10 mouse cellular contexts compared by ENCODE assay signal in the genomic region with DNA sequence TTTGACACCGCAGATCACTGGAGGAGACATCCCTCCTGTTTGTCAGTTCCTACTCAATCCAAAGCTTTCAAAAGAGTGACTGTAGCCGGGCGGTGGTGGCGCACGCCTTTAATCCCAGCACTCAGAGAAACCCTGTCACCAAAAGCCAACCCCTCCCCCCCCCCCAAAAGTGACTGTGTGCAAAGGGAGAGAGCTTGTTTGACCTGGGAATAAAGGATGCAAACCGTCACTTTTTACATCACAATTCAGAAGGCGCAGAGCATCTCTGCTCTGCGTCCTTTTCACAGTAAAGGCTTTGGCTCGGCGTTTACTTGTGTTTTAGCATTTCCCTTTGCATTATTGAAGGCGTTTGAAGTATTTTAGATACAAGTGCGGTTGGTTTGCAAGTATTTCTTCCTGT. TPM values are rescaled to one million over a fixed set of nuclear protein-coding genes. Genes with fewer than 3 reads are reported as not detected.
DNase-seq lines count a peak whose midpoint lies in the region; ATAC-seq lines count a peak whose summit lies in the region.
"Had no signal": no experiment of that assay in that cellular context is flagged by ENCODE, and none has a peak within 500 bp of the region (broad histone marks: within the 10 kb centered on the region; RNA-seq: fewer than 3 reads in every experiment).

No protein-coding gene starts in this region.

- H3K9me3 ChIP-seq in heart, embryonic 11.5 days (replicated peaks; ENCODE audit: control insufficient read depth, low read length): no peaks in the 10 kb centered on the region
- no peaks in the 10 kb centered on the region for H3K9me3 ChIP-seq in hindbrain, embryonic 12.5 days (replicated peaks)
- H3K9me3 ChIP-seq in midbrain, embryonic 12.5 days: no peaks in the 10 kb centered on the region

- 9% methylated on average over 12 of the region's 12 CpGs for WGBS in heart, embryonic 11.5 days (ENCODE audit: insufficient replicate concordance)
- 6% methylated on average over 12 of the region's 12 CpGs for WGBS in hindbrain, embryonic 12.5 days
- WGBS in midbrain, embryonic 12.5 days: 1% methylated on average over 12 of the region's 12 CpGs

- H3K27me3 ChIP-seq in heart, embryonic 11.5 days (ENCODE audit: control insufficient read depth, insufficient read depth, low read length): no peaks in the 10 kb centered on the region
- peaks cover 23% of the 10 kb centered on the region for H3K27me3 ChIP-seq in hindbrain, embryonic 12.5 days
- H3K27me3 ChIP-seq in midbrain, embryonic 12.5 days: peaks cover 29% of the 10 kb centered on the region

- peak overlapping the region; percentile 63 for H3K9ac ChIP-seq in heart, embryonic 11.5 days (ENCODE audit: low read depth, low read length)
- peak overlapping the region; percentile 47; the same call in 1 of the 2 replicates for H3K9ac ChIP-seq in hindbrain, embryonic 12.5 days
- H3K9ac ChIP-seq in midbrain, embryonic 12.5 days (replicated peaks): peak overlapping the region; percentile 41

- H3K36me3 ChIP-seq in heart, embryonic 11.5 days (ENCODE audit: control insufficient read depth, insufficient read depth, low read length): no peaks in the 10 kb centered on the region
- H3K36me3 ChIP-seq in hindbrain, embryonic 12.5 days: no peaks in the 10 kb centered on the region
- no peaks in the 10 kb centered on the region for H3K36me3 ChIP-seq in midbrain, embryonic 12.5 days

- DNase-seq in heart, adult 9 months (ENCODE audit: low spot score in 2 of 2): no peak
- DNase-seq in ES-CJ7 (ENCODE audit: low read depth, low spot score): peak; percentile 94
- no peak for DNase-seq in left cerebral cortex, postnatal 4 days
- no peak for DNase-seq in natural killer cell, adult 2 months (ENCODE audit: low spot score in 2 of 2)
- DNase-seq: kidney, adult 2 months had no signal

- peak overlapping the region; percentile 80 for H3K4me2 ChIP-seq in heart, embryonic 11.5 days
- H3K4me2 ChIP-seq in hindbrain, embryonic 12.5 days (replicated peaks): peak overlapping the region; percentile 56
- H3K4me2 ChIP-seq in midbrain, embryonic 12.5 days (replicated peaks): peak overlapping the region; percentile 54

- H3K4me1 ChIP-seq in heart, embryonic 11.5 days (ENCODE audit: control insufficient read depth, insufficient read depth, low read length): peaks cover 14% of the 10 kb centered on the region
- H3K4me1 ChIP-seq in hindbrain, embryonic 12.5 days: peaks cover 20% of the 10 kb centered on the region
- peaks cover 18% of the 10 kb centered on the region for H3K4me1 ChIP-seq in midbrain, embryonic 12.5 days

- ATAC-seq in heart, embryonic 11.5 days (replicated peaks; ENCODE audit: insufficient number of reproducible peaks, low FRiP score, low TSS enrichment): no peak
- no peak for ATAC-seq in hindbrain, embryonic 12.5 days (ENCODE audit: low FRiP score)
- 0 out of 2 replicates have a peak, but pooled peaks have one; percentile 23 for ATAC-seq in midbrain, embryonic 12.5 days (ENCODE audit: low FRiP score, low read depth)
- ATAC-seq in monocyte, adult 5-6 weeks (replicated peaks; ENCODE audit: insufficient number of reproducible peaks, low FRiP score, low TSS enrichment, poor library complexity, severe bottlenecking): no peak

- intact Hi-C loops in left cerebral cortex, postnatal 4 days (cut with DNase I): no loop called here

- H3K27ac ChIP-seq in heart, embryonic 11.5 days (ENCODE audit: low read depth, low read length): no peak overlapping the region; the same call in 1 of the 2 replicates
- no peak overlapping the region for H3K27ac ChIP-seq in hindbrain, embryonic 12.5 days
- no peak overlapping the region for H3K27ac ChIP-seq in midbrain, embryonic 12.5 days (replicated peaks)

- H3K4me3 ChIP-seq in heart, embryonic 11.5 days (ENCODE audit: low read depth, low read length): peak overlapping the region; percentile 43
- peak overlapping the region; percentile 33 for H3K4me3 ChIP-seq in hindbrain, embryonic 12.5 days
- H3K4me3 ChIP-seq in midbrain, embryonic 12.5 days: peak overlapping the region; percentile 31

RNA-seq across cellular contexts. Expression of a gene that starts 7.6 kb away (rescaled TPM):
- 205 and 223 TPM in 2 replicates for polyA plus RNA-seq in heart, embryonic 11.5 days (2014; fragmentation: Nextera tagmentation; extraction: Ambion mirVana)
- 240 and 269 TPM in 2 replicates for polyA plus RNA-seq in hindbrain, embryonic 12.5 days (2016; fragmentation: Nextera tagmentation; extraction: Ambion mirVana)
- 208 and 213 TPM in 2 replicates for polyA plus RNA-seq in midbrain, embryonic 12.5 days (2016; fragmentation: Nextera tagmentation; extraction: Ambion mirVana)
- 100 to 1,000 TPM; 666 to 672 TPM for total RNA-seq in left cerebral cortex, postnatal 4 days (2021)
- total RNA-seq in monocyte, adult 5-6 weeks (2017): 1,626 to 2,036 TPM (median 1,817 TPM) in 3 replicates

RNA-seq across cellular contexts. Expression of a gene that starts 27.9 kb away (rescaled TPM):
- polyA plus RNA-seq in heart, embryonic 11.5 days (2014; fragmentation: Nextera tagmentation; extraction: Ambion mirVana): 106 and 117 TPM in 2 replicates
- polyA plus RNA-seq in hindbrain, embryonic 12.5 days (2016; fragmentation: Nextera tagmentation; extraction: Ambion mirVana): 94.2 and 97.2 TPM in 2 replicates
- polyA plus RNA-seq in midbrain, embryonic 12.5 days (2016; fragmentation: Nextera tagmentation; extraction: Ambion mirVana): 145 and 162 TPM in 2 replicates
- total RNA-seq in left cerebral cortex, postnatal 4 days (2021): 10 to 100 TPM in 1 of 2 experiments, 1 to 10 TPM in 1; 9.7 to 11.5 TPM
- 6.0 to 13.5 TPM (median 12.6 TPM) in 3 replicates for total RNA-seq in monocyte, adult 5-6 weeks (2017)

RNA-seq across cellular contexts. Expression of a gene that starts 42.0 kb away (rescaled TPM):
- 0.24 and 2.1 TPM in 2 replicates for polyA plus RNA-seq in heart, embryonic 11.5 days (2014; fragmentation: Nextera tagmentation; extraction: Ambion mirVana)
- polyA plus RNA-seq in hindbrain, embryonic 12.5 days (2016; fragmentation: Nextera tagmentation; extraction: Ambion mirVana): not detected in 2 replicates
- polyA plus RNA-seq in midbrain, embryonic 12.5 days (2016; fragmentation: Nextera tagmentation; extraction: Ambion mirVana): 0.26 TPM in 1 of 2 replicates, not detected in the other
- total RNA-seq in left cerebral cortex, postnatal 4 days (2021): not detected
- not detected in 3 replicates for total RNA-seq in monocyte, adult 5-6 weeks (2017)
- polyA plus RNA-seq: C2C12 had no signal

RNA-seq across cellular contexts. Expression of a gene that starts 46.7 kb away (rescaled TPM):
- polyA plus RNA-seq in heart, embryonic 11.5 days (2014; fragmentation: Nextera tagmentation; extraction: Ambion mirVana): 0.16 TPM in 1 of 2 replicates, not detected in the other
- not detected in 2 replicates for polyA plus RNA-seq in hindbrain, embryonic 12.5 days (2016; fragmentation: Nextera tagmentation; extraction: Ambion mirVana)
- not detected in 2 replicates for polyA plus RNA-seq in midbrain, embryonic 12.5 days (2016; fragmentation: Nextera tagmentation; extraction: Ambion mirVana)
- total RNA-seq in left cerebral cortex, postnatal 4 days (2021): not detected
- not detected in 3 replicates for total RNA-seq in monocyte, adult 5-6 weeks (2017)
- polyA plus RNA-seq: C2C12 had no signal
